Mouse (Mus musculus) regulatory T cell (primary cell): ENCODE measurements around the gene Mlf1.

ENCODE experiments used
- in situ Hi-C: fragments of 300-600 bp; cut with MboI, MseI; formaldehyde crosslinking; loops from one replicate; pipeline ENCODE4 v1.15.1; 2025; ENCODE audit warnings: high pct_unique_total_duplicates

The Mlf1 gene

GRCm38 (mm10) chr3:67373872-67374271 is at the start of gene Mlf1:
Mlf1 (plus strand) TSS chr3:67374097.
- in situ Hi-C loops, result loop anchor here (5.0 kb wide), 1 partner anchor 53 kb away; no protein-coding TSS in a partner anchor

- in situ Hi-C loops, result loop anchor here (5.0 to 25.0 kb wide), 2 partner anchors 352 to 1017 kb away; partner anchors contain the start of genes Rsrc1 and Shox2
These were observed 34.3 kb upstream of the Mlf1 start for GRCm38 (mm10) chr3:67339558-67339957.

- in situ Hi-C loops, result loop anchor here (10.0 to 25.0 kb wide), 2 partner anchors 354 to 916 kb away; partner anchors contain the start of genes Rsrc1 and Shox2
These were observed 33.0 kb upstream of the Mlf1 start for GRCm38 (mm10) chr3:67340921-67341320.

GRCm38 (mm10) chr3:67343004-67343662 is 30.8 kb upstream of the Mlf1 start:
- in situ Hi-C loops, result loop anchor here (10.0 to 25.0 kb wide), 2 partner anchors 356 to 918 kb away; partner anchors contain the start of genes Rsrc1 and Shox2

- in situ Hi-C loops, result loop anchor here (10.0 to 25.0 kb wide), 2 partner anchors 357 to 920 kb away; partner anchors contain the start of genes Rsrc1 and Shox2
These were observed 29.3 kb upstream of the Mlf1 start for GRCm38 (mm10) chr3:67344599-67344998.

GRCm38 (mm10) chr3:67346674-67347073 is 27.2 kb upstream of the Mlf1 start:
- in situ Hi-C loops, result loop anchor here (10.0 to 25.0 kb wide), 2 partner anchors 359 to 922 kb away; partner anchors contain the start of genes Rsrc1 and Shox2

GRCm38 (mm10) chr3:67351406-67352127 is 22.3 kb upstream of the Mlf1 start:
- in situ Hi-C loops, result loop anchor here (10.0 kb wide), 2 partner anchors 83 to 693 kb away; partner anchors contain the start of gene Gfm1

GRCm38 (mm10) chr3:67352128-67352762 is 21.7 kb upstream of the Mlf1 start:
- in situ Hi-C loops, result loop anchor here (10.0 kb wide), 2 partner anchors 83 to 693 kb away; partner anchors contain the start of gene Gfm1

GRCm38 (mm10) chr3:67352763-67353149 is 21.1 kb upstream of the Mlf1 start:
- in situ Hi-C loops, result loop anchor here (10.0 kb wide), 2 partner anchors 82 to 692 kb away; partner anchors contain the start of gene Gfm1

- in situ Hi-C loops, result loop anchor here (10.0 kb wide), 2 partner anchors 76 to 686 kb away; partner anchors contain the start of gene Gfm1
These were observed 15.5 kb upstream of the Mlf1 start for GRCm38 (mm10) chr3:67358376-67358775.

- in situ Hi-C loops, result loop anchor here (5.0 kb wide), 1 partner anchor 211 kb away; no protein-coding TSS in a partner anchor
These were observed 7.6 kb upstream of the Mlf1 start for GRCm38 (mm10) chr3:67366087-67366892.

- in situ Hi-C loops, result loop anchor here (5.0 kb wide), 1 partner anchor 210 kb away; no protein-coding TSS in a partner anchor
These were observed 6.4 kb upstream of the Mlf1 start for GRCm38 (mm10) chr3:67367481-67367880.

- in situ Hi-C loops, result loop anchor here (5.0 kb wide), 2 partner anchors 58 to 208 kb away; no protein-coding TSS in a partner anchor
These were observed 4.4 kb upstream of the Mlf1 start for GRCm38 (mm10) chr3:67369407-67370079.

- in situ Hi-C loops, result loop anchor here (5.0 kb wide), 1 partner anchor 55 kb away; no protein-coding TSS in a partner anchor
These were observed 1.7 kb upstream of the Mlf1 start for GRCm38 (mm10) chr3:67372194-67372593.

- in situ Hi-C loops, result loop anchor here (5.0 kb wide), 1 partner anchor 55 kb away; no protein-coding TSS in a partner anchor
These were observed 1.1 kb upstream of the Mlf1 start for GRCm38 (mm10) chr3:67372781-67373180.

- in situ Hi-C loops, result loop anchor here (5.0 kb wide), 1 partner anchor 53 kb away; no protein-coding TSS in a partner anchor
These were observed 472 bp downstream of the Mlf1 start for GRCm38 (mm10) chr3:67374360-67374778.

GRCm38 (mm10) chr3:67375063-67375462 is 1.2 kb downstream of the Mlf1 start, which contains the start of gene Gm17402:
Gm17402 (minus strand) TSS chr3:67375163.
- in situ Hi-C loops, result no loop called here

- in situ Hi-C loops, result no loop called here
These were observed 4.3 kb downstream of the Mlf1 start for GRCm38 (mm10) chr3:67378215-67378614.

- in situ Hi-C loops, result loop anchor here (5.0 kb wide), 1 partner anchor 57 kb away; the partner anchor contains the start of gene Mlf1
These were observed 55.6 kb downstream of the Mlf1 start for GRCm38 (mm10) chr3:67429338-67429998.
